Mouse (Mus musculus): ENCODE results near the gene C1ql4.
"Not testable (repeated sequence)": the region's sequence is repeated elsewhere in the genome, so short reads cannot be mapped to it uniquely, and the experiment has no call there.

C1ql4 gene

DNA sequence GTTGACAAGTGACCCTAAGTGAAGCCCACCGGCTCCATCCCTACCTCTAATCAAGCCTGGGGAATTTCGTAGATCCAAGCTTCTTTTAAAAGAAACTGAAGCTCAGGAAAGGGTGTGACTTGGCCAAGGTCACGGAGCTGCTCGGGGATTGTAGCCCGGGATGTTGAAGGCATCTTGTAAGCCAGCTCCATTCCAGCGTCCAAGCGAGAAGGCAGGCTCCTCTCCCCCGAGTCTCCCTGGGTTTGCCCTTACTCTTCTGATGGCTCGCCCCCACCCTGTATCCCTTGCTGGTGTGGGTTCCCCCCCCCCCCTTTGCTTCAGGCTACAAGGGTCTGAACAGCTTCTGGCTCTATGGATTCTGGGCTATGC, 10.9 kb upstream of the C1ql4 start:
- no peak for DNase-seq (ENCODE audit: low spot score)

DNA sequence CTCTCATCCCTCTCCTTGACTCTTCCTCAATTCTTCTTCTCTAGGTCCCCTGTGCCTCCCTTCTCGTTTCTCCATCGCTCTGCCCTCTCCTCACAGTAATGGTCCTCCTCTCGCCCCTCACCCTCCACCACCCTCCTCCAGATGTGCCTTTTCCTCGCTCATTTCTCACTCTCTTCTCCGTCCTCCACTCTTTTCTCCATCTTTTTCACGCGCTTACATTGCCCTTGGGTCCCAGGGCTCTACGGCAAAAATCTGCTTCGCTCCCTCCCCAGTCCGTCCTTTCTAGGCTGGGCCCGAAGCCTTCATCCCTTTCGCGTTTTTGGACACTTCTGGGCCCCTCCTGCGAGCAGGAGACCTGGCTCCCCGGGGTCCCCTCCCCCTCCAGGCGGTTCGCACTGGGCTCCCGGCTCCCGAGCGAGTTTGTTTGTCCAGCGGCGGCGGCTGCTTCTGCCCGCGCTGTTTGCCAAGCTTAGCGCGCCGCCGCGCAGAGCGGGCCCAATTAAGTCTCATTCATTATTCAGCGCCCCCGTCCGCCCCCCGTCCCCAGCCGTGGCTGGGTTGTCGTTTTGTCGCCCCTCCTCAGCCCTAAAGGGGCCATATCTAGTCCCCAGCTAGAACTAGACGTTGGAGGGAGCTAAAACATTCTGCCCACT, 10.3 kb upstream of the C1ql4 start:
- no peak for DNase-seq (ENCODE audit: low spot score)

DNA sequence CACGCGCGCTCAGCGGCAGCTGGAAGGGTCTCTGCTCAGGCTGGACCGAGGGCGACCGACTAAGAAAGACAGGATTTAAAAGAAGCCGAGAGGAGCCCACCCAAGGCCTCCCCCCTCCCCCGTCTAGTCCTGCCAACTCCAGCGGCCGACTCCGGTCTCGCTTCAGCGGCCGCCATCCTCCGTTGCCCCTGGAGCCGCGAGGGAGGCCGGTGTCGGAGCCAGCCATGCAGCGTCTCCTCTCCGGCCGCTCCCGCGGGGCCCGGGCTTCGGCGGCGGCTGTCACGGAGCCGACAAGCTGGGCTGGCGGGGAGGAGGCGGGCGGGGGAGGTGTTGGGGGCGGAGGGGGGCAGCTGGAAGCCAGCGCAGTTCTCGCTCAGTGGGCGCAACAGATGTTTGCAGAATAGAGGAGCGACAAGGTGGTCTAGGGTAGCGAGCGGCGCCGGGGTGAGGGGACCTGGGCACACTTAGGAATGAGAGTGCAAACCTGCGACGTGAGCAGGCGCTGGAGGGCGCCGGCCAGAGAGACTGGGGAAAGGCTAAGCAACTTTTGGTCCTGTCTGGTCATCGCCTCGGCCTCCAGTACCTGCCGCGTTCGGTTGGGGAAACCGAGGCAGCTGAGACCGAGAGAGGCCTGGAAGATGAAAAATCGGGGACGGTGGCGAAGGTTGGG, 9.3 kb upstream of the C1ql4 start:
- no peak for DNase-seq (ENCODE audit: low spot score)

DNA sequence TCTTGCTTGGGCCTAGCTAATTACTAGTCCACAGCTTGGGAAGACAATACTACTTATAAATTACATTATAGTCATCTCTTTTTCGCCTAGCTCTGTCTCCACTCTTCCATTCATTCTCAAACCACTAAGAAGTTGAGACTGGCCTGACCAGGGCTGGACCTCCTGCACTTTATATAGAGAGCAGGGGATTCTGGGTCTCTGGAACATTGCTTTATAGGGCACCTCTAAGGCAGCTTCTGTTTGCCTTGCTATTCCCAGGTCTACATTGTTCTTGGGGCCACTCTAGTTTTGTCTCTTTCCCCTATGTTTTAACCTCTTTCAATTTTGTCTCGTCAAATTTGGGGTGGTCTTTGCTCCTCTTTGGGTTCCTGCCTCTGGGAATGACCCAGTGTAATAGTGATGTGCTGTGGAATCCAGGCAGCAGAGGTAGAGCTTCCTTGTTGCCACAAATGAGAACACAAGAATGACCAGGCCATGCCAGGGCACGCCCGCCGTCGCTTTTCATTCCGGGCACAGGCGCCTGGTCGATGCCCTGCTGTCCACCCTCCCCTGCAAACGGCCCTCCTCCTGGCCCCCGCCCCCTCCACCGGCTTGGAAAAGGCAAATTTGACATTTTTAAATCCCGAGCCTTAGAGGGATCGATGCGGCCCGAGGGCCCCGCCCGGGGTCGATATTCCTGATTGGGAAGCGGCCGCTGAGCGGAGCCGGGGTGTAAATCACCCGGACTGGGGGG, 8.6 kb upstream of the C1ql4 start:
- no peak for DNase-seq (ENCODE audit: low spot score)

DNA sequence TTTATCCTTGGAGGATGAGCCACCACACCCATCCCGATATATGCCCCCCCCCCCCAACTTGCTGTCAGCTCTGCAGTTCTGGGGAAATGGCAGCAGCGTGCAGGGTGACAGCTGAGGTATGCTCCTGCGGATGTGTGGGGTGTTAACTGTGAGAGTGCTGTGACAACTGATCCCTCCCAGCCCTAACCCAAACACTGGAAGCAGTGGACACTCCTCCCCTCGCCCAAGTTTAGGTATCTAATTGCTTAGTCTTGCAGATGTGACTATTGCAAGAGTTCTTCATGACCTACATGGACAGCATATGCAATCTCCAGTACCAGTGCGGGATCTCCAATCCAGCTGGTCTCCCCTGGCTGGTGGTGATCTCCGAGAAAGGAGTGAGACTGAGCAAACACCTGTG, 7.7 kb upstream of the C1ql4 start:
- no peak for DNase-seq (ENCODE audit: low spot score)

DNA sequence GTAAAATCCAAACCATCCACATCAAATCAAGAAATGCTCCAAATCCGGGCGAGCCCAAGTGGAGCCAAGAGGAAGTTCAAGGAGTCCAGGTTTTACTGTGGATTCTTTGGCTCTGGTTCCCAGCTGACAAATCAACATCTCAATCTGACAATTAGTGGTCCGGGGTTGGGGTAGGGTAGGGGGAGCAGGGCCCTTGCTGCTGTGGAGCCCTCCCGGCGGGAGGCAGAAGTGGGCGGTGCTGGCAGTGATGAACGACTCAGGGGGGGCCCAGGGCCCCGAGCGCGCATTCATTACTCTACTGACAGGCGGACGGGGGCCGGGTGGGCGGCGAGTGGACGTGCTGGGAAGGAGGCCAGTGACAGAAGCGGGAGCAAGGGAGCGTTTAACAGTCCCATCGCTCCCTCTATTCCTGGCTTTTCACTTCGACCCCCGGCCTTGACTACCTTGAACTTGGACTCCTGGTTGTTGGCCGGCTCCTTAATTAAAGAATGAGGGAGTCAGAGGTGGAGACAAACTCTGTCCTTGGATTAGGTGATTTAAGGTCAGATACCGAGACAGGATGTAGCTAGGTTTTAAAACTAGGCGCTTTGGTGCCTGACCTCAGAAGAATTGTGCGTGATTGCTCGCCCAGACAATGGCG, 7.1 kb upstream of the C1ql4 start:
- no peak for DNase-seq (ENCODE audit: low spot score)

DNA sequence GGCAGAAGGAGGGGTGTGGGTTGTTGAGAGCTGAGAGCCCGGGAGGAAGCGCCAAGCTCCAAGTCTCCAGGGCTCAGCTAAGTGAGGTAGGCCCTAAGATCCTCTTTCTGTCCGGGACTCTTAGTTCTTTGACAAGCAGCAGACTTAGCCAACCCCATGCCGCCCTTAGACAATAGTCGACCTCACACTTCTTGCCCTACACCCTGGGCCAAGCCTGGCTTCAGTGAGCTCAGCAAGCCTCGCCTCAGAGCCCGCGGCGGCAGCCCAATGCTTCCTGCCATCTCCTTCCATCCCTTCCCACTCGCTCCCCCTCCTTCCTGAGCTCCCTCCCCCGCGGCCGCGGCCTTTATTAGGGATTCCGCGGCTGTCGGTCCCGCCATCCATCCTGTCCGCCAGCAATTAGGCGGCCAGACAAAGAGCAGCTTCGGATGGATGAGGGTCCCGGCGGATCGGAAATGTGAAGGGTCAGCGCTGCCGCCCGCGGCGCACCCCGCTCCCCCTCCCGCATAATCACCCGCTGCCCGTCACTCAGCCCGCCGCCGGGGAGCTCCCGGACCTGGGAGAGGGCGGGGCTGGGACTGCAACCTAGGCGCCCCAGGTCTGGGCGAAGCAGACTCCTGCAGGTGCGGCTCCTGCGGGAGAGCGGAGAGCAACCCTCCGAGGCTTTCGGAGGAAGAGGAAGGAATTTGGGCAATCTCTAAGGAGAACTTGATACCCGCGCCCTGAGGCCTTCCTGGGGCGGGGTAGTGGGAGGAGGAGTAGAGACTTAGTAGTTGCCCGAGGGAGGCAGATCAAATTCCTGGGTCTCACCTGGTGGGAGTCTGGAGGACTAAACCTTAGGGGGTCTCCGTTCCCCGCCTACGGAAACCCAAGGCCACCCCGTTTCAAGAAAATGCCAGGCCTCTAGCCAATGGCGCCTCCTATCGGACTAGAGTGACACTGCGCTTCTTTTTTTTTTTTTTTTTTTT, 6.0 kb upstream of the C1ql4 start:
- no peak for DNase-seq (ENCODE audit: low spot score)

DNA sequence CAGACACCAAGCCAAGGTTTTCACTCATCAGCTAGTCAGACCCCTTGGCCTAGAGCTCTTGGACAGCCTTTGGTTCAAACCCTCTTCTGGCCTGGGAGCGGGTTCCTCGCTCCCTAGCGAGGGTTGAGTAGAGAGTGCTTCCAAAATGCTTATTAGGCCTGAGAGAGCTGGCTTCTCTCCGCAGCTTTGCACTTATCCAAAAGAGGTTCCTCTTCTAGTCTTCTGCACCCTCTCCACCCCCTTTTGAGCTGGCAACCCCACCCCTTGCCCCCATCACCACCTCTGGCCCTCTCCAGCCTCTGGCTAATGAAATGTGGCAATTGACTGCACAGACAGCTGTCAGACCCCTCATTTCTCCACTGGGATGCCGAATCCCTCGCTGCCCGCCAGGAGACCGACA, 5.3 kb upstream of the C1ql4 start, which contains the start of gene Dnajc22:
Gene Dnajc22 (plus strand): TSS at position 301 of the 400 bp plus-strand sequence.
- no peak for DNase-seq (ENCODE audit: low spot score)

DNA sequence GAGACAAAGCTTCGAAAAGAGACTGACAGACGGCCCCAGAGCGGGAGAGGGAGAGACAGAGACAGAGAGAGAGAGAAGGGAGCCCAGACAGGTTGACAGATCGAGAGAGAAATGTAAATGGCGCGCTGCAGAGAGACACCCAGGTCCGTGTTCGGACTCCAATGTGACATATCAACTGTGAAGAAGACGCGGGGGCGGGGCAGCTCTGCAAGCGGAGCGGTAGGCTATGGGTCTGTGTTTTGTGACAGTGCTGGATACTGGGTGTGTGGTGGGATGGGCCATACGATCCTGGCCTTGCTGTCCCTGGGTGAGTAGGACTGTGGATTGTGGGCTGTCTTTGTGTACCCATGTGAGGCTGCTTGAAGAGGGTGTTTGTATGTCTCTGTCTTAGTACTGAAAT, 1.5 kb upstream of the C1ql4 start:
- no peak for DNase-seq (ENCODE audit: low spot score)

DNA sequence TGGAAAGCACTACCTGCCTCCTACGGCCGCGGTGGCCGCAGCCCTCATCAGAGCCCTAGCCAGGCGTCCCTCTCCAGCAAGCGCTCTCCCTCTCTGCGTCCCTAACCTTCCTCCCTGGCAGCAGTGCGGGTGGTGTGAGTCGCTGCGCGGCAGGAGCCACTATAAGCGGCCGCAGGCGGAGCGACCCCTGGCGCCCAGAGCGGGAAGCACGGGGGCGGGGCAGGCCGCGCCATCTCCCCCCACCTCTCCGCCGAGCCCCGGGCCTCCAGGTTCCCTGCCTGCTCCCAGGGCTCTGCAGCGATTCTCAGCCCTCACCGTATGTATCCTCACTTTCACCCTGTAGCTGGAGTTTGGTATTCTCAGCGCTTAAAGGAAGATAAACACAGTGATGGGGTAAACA, 675 bp upstream of the C1ql4 start:
- DNase-seq (ENCODE audit: low spot score), result peak; percentile 75

DNA sequence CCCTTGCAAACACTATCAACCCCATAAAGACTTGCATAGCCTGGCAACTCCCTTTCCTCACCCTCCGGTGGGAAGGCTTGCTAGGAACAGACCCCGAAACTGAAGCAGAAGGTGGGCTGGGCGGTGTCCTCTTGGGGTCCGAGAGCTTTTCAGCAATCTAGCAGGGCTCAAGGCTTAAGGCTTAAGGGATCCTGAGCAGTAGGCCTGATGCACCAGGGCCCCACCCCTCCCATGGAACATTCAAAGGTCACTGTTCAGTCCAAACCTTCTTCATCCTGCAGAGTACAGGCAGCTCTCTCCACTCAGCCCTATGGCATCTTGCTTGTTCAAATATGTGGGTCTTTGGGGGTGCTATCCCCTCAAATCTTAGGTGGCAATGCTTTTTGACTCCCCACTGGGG, 1.6 kb downstream of the C1ql4 start:
- no peak for DNase-seq (ENCODE audit: low spot score)

DNA sequence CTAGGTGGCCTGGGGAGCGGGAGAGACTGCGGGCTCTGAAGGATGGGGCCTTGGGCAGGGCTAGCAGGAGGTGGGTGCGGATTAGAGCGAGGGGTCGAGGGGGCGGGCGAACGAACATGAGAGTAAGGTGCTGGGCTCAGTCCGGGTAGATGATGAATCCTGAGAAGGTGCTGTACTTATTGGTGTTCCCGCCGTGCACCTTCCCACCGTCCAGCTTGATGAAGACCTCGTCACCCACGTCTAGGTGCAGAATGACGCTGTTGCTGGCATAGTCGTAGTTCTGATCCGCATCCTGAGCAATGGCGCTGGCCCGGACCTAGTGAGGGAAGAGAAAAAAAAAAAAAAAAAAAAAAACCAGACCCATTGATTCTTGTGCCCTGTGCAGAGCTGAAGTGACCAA, 3.0 kb downstream of the C1ql4 start:
- DNase-seq (ENCODE audit: low spot score), result no peak

DNA sequence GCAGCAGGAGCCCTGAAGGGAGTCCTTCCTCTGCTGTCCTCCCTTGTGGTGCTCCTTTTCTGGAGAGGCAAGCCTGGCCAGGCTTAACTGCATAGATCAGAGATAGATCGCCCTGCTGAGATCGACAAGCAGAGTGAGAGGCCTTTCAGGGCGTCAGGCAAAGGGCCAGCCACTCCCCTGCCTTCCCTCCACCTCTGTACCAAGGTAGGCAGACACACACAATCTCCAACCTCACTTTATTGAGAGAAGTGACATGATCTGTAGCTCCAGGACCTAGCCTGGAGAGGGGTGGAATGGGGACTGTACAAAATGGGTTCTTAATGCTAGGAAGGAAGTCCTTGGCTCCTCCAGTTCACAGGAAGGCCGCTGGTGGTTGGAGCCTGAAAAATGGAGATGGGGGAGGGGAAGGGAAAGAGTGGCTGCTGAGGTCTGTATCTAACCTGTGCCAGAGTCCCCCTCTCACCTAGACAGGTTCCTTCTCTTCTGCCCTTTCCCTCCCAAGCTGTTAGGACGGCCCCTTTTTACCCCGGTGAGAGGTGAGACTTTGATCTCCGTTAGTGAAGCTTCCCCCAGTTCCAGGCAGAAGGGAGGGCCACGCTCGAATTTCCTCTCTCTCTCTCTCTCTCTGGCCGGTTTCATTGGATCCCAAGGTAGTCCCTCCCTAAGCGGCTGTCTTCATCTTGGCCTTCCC, 3.6 kb downstream of the C1ql4 start:
- DNase-seq (ENCODE audit: low spot score), result no peak

DNA sequence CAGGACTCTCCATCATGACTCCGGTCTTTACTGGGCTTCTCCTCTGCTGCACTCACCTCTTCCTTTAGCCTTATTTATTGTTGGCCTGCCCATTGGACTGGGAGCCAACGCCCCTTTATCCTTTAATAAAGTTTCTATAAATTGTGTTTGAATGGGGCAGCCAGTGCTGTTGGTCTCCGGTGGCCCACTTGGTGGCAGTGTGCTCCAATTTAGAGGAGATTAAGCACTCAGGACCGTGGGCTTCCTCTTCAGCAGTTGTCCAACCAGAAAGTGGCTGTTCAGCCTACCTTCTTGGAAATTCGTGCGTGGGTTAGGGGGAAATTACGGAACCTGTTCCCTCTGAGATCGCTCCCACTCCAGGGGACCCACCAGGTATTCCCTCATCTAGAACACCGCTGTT, 4.4 kb downstream of the C1ql4 start:
- peak; percentile 38 for DNase-seq (ENCODE audit: low spot score)

DNA sequence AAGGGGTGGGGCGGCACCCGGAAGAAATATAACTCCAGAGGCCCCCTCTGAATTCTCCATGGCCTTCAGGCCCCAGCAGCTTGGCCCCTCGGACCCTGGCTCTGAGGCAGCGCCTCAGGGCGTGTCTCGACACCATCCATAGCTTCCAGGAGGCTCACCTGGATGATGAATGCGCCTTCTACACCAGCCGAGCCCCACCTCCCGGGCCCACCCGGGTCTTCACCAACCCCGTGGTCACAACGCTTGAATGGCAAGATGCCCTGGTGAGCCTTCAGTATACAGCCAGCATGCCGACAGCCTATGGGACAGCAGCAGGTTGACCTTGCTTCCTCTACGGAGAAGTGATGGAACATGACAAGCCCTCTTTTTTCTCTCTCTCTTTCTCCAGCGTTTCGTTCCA, 4.8 kb downstream of the C1ql4 start:
- DNase-seq (ENCODE audit: low spot score), result no peak

DNA sequence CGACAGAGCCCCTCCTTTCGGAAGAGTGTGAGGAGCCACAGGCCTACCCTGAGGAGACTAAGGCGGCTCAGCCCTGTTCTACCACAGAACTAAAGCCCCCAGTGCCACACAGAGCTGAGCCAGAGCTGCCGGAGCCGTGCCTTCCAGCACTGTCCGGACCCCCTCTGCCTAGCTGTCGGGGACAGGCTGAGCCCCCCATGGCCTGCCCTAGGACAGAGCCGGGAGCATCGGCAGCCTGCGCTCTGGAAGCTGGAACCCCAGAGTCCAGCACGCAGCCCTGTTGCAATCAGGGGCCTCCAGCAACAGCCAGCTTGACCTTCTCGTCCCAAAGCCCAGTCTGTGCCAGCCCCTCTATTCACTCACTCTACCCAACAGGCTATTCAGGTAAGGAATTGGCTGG, 5.3 kb downstream of the C1ql4 start:
- no peak for DNase-seq (ENCODE audit: low spot score)

DNA sequence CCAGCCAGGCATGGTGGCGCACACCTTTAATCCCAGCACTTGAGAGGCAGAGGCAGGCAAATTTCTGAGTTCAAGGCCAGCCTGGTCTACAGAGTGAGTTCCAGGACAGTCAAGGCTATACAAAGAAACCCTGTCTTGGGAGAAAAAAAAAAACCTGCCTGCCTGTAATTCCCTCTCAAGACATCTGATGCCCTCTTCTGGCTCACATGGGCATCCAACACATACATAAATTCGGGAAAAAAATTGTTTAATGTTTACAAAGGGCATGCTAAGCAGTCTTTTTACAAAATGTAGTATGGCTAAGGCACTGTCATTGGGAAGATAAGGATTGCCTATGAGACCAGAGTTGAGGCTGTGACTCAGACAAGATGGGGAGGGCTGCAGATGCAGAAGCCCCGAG, 7.8 kb downstream of the C1ql4 start:
- DNase-seq (ENCODE audit: low spot score), result no peak

DNA sequence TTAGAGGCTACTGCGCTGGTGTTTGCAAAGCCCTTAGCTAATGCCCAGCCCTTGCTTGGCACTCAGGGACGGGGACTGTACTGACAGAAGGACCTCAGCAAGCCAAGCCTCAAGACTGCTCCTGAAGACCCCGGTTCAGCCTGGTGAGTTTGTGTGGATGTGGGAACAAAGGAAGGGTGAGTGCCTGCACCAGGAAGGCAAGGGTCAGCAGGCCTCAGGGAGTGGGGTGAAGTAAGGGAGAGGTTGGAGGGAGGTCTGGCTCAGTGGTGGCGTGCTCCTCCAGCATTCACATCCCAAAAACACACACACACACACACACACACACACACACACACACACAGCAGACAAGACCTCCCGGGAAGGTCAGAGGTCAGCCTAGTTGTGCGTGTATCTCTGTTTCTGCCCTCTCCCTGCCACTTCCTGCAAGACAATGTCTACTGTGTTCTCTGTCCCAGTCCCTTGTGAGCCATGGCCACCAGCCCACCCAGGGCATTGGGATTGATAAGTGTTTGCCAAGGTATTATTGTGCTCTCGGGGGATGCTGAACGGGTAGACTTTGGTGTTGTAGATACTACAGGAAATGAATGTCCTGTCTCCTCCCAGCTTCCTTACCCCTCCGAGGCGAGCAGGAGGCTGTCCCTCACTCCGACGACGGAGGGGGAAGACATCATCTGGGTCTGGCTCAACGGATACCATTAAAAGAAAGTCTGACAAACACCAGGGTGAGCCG, 9.3 kb downstream of the C1ql4 start:
- DNase-seq (ENCODE audit: low spot score), result no peak

DNA sequence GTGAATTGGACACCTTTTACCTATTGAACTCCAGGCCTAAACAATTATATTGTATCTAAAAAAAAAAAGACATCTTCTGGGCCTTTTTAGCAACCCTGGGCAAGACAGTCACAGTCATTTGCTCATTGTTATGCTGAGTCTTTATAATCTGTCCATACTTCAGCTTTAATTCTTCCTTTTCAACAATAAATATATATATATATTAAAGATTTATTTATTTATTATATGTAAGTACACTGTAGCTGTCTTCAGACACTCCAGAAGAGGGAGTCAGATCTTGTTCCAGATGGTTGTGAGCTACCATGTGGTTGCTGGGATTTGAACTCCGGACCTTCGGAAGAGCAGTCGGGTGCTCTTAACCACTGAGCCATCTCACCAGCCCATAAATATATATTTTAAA, 11.6 kb downstream of the C1ql4 start:
- DNase-seq (ENCODE audit: low spot score), result not testable (repeated sequence)

DNA sequence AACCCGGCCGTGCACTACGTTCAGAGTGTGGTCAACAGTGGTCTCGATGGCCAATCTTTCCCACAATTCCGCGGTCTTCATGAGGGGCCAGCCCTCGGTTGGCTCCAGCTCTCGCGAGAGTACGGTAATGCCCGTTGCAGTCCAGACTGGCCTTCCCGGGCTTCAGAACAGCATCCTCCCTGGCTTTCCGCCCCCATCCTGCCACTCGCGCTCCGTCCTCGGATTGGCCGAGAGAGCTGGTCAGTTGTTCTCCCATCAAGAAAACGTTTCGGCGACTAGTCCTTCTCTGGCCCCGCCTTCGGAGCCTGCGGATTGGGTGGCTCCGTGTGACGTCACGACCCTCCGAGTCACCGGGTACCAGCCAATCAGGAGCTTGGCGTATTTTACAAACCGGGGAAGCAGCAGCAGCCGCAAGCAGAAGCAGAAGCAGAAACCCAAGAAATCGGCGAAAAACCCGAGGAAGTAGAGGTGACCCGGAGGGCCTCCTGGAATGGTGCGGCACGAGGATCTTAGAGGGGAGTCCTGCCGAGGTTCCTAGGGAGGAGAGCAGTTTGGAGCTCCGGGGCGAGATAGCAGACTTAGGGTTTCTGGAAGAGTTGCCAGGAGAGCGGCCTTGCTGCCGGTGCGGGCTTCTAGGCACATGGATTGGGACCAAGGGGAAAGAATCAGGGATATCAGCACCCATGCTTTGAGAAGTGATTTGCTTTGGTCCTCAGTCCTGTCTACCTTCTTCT, 12.8 kb downstream of the C1ql4 start:
- peak; percentile 93 for DNase-seq (ENCODE audit: low spot score)

Data from urinary bladder, postnatal 25 days (tissue).